Mouse (Mus musculus) midbrain, embryonic 11.5 days (tissue): ENCODE results near the gene Nrk. TPM values are rescaled to one million over a fixed set of nuclear protein-coding genes. Genes with fewer than 3 reads are reported as not detected.

ENCODE experiments used
- ATAC-seq: fragments of 200-750 bp; cut with Nextera tagmentation; 2 replicates; pipeline ENCODE4 v1.8.0; 2017; ENCODE audit warnings: moderate TSS enrichment, moderate library complexity; ENCODE audit not compliant: low FRiP score
- DNase-seq: peaks from one replicate; pipeline ENCODE4 v3.0.0; 2015; ENCODE audit warnings: low spot score; ENCODE audit errors: missing footprints
- H3K27ac ChIP-seq: fragments of 300-500 bp; sonication (generic); 2 replicates; pipeline ENCODE4 v1.5.1; 2014; ENCODE audit warnings: low read depth, low read length
- H3K27me3 ChIP-seq: fragments of 300-500 bp; sonication (generic); 2 replicates; pipeline ENCODE4 v1.6.1; 2014; ENCODE audit warnings: mild to moderate bottlenecking, low read length, moderate library complexity, mixed read lengths; ENCODE audit not compliant: control insufficient read depth, insufficient read depth
- H3K36me3 ChIP-seq: fragments of 300-500 bp; sonication (generic); 2 replicates; pipeline ENCODE4 v1.6.1; 2014; ENCODE audit warnings: mild to moderate bottlenecking, low read length, moderate library complexity, mixed read lengths; ENCODE audit not compliant: control insufficient read depth, insufficient read depth
- H3K4me1 ChIP-seq: fragments of 300-500 bp; sonication (generic); 2 replicates; pipeline ENCODE4 v1.6.1; 2014; ENCODE audit warnings: low read length; ENCODE audit not compliant: control insufficient read depth, insufficient read depth
- H3K4me2 ChIP-seq: fragments of 300-500 bp; sonication (generic); 2 replicates; pipeline ENCODE4 v1.6.1; 2014; ENCODE audit warnings: mild to moderate bottlenecking, moderate library complexity
- H3K4me3 ChIP-seq: fragments of 300-500 bp; sonication (generic); 2 replicates; pipeline ENCODE4 v1.5.1; 2014; ENCODE audit warnings: low read depth, low read length
- H3K9ac ChIP-seq: fragments of 300-500 bp; sonication (generic); 2 replicates; pipeline ENCODE4 v1.6.1; 2014; ENCODE audit warnings: low read length
- H3K9me3 ChIP-seq: fragments of 300-500 bp; sonication (generic); 2 replicates; pipeline ENCODE4 v1.6.1; 2016; ENCODE audit warnings: low read length; ENCODE audit not compliant: control insufficient read depth
- WGBS: fragments of 180-500 bp; shearing (Covaris S2); extraction: QIAGEN DNeasy Blood & Tissue Kit; methylation state at CpG from one replicate; pipeline ENCODE4 v1.1.7; 2014; 5-methylcytosine and 5-hydroxymethylcytosine counted together
- polyA plus RNA-seq: library from polyadenylated mRNA; unstranded; fragments of >200 nt; fragmentation: Nextera tagmentation; extraction: Ambion mirVana; gene quantifications from 2 replicates; pipeline ENCODE4 v1.2.1, GENCODE M21; 2014

Gene Nrk
- 1.3 and 1.6 TPM in 2 replicates for polyA plus RNA-seq

DNA sequence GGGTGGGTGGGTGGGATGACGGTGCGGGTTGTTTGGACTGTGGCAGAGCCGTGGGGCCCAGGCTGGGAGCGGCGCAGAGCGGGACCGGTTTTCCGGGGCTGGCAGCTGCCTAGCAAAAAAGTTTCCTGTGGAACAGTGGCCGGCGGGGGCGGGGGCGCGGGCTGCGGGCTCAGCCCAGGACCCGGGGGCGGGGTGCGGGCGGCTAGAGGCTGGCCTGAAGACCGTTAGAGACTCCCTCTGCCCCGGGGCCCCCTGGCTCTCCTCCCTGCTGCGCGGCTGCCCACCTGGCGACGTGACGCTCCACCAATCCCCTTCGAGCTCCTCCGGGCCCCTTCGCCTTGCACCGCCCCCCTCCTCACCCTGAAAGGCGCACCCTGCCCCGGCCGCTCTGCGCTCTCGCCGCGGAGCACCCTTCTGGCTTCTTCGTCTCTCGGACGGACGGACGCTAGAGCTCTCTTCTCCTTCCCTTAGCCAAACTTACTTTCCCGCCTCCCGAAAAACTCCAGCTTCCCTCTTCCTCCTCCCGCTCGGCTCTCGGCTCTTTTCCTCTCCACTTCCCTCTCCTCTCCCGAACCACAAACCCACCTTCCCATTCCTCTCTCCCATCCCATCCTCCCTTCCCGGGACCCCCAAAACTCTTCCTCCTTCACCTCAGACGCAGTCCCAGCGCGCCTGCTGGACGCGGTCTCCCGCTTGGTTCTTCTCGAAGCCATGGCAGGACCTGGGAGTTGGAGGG lies at the start of gene Nrk:
Gene Nrk, plus strand, starts transcription at position 390 of the 736 bp plus-strand sequence.
- no peaks in the 10 kb centered on the region for H3K36me3 ChIP-seq
- H3K4me3 ChIP-seq, result peak within 1 kb of the TSS; percentile 40
- DNase-seq (peak; percentile 91), ATAC-seq (peak; percentile 86)
- H3K9ac ChIP-seq, result 0 out of 2 replicates have a peak within 1 kb of the TSS, but pooled peaks have one; percentile 24
- H3K4me1 ChIP-seq, result no peaks in the 10 kb centered on the region
- 29% methylated on average over 36 of the region's 55 CpGs for WGBS
- no peak within 1 kb of the TSS for H3K27ac ChIP-seq
- peaks cover 20% of the 10 kb centered on the region for H3K27me3 ChIP-seq
- H3K9me3 ChIP-seq, result no peaks in the 10 kb centered on the region
- H3K4me2 ChIP-seq, result peak within 1 kb of the TSS; percentile 66

- H3K4me3 ChIP-seq, result peak overlapping the region; percentile 40
- peak overlapping the region; percentile 66 for H3K4me2 ChIP-seq
- DNase-seq, result peak; percentile 87
- WGBS, result 17% methylated on average over 8 of the region's 8 CpGs
- H3K27ac ChIP-seq, result no peak overlapping the region
- ATAC-seq, result no peak
- H3K36me3 ChIP-seq, result no peaks in the 10 kb centered on the region
- H3K27me3 ChIP-seq, result peaks cover 20% of the 10 kb centered on the region
- H3K9ac ChIP-seq, result no peak overlapping the region
- no peaks in the 10 kb centered on the region for H3K9me3 ChIP-seq
- H3K4me1 ChIP-seq, result no peaks in the 10 kb centered on the region
Observed at GRCm38 (mm10) chrX:138913366-138913765, 864 bp upstream of the Nrk start.

- Histone ChIP-seq H3K4me1 (no peaks in the 10 kb centered on the region), H3K27ac (no peak overlapping the region), H3K27me3 (peaks cover 20% of the 10 kb centered on the region), H3K9ac (no peak overlapping the region), H3K4me2 (peak overlapping the region; percentile 66), H3K4me3 (peak overlapping the region; percentile 40; the same call in 1 of the 2 replicates), H3K9me3 (no peaks in the 10 kb centered on the region), H3K36me3 (no peaks in the 10 kb centered on the region)
- ATAC-seq (peak; percentile 57), DNase-seq (no peak)
- WGBS, result 30% methylated on average over 12 of the region's 12 CpGs
Observed at GRCm38 (mm10) chrX:138914777-138915114, 516 bp downstream of the Nrk start.

DNA sequence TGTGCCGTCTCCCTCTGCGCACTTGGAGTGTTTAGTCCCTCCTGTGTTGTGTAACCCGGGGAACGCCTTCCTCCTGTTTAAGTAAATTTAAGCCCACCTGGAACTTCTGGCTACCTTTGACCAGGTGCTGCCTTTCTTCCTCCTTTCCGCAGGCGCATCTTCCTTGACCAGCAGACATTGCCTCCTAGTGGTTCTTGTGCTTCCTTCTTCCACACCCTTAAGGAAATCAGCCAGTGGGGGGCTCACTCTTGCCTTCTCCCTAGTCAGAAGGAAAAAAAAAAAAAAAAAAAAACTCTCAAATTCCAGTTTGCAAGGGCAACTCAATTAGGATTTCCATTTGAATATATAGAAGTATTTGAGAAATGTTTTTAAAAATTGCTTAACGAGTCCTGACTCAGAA lies 4.8 kb downstream of the Nrk start:
- Histone ChIP-seq H3K36me3 (no peaks in the 10 kb centered on the region), H3K9me3 (no peaks in the 10 kb centered on the region), H3K4me2 (no peak overlapping the region), H3K27ac (no peak overlapping the region), H3K4me1 (no peaks in the 10 kb centered on the region), H3K27me3 (peaks cover 8% of the 10 kb centered on the region), H3K9ac (no peak overlapping the region), H3K4me3 (no peak overlapping the region)
- WGBS, result 54% methylated on average over 7 of the region's 7 CpGs
- ATAC-seq (no peak), DNase-seq (no peak)

DNA sequence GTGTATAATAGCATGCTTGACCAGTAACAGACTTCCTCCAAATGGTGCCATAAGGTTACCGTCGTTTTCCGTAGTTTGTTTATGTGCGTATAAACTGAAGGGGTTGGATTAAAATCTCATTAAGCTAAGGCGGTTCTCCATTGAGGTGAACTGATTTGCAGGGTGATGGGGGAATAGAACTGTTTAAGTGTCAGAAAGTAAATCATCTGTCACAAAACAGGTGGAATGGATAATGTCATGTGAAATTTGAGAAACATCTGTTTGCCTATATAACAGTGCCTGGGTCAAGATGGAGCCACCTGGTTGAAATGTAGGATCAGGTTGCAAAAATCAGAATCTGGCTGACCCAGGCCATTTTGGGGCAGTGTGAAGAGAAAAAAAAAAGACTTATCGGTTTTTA lies 29.7 kb downstream of the Nrk start:
- H3K4me2 ChIP-seq, result no peak overlapping the region
- H3K4me3 ChIP-seq, result no peak overlapping the region
- no peak overlapping the region for H3K9ac ChIP-seq
- WGBS, result 87% methylated on average over 6 of the region's 6 CpGs
- no peaks in the 10 kb centered on the region for H3K9me3 ChIP-seq
- no peak overlapping the region for H3K27ac ChIP-seq
- no peak for DNase-seq
- no peak for ATAC-seq
- H3K36me3 ChIP-seq, result no peaks in the 10 kb centered on the region
- no peaks in the 10 kb centered on the region for H3K4me1 ChIP-seq
- H3K27me3 ChIP-seq, result no peaks in the 10 kb centered on the region

GRCm38 (mm10) chrX:138960713-138961112 lies 46.5 kb downstream of the Nrk start:
- DNase-seq (no peak), ATAC-seq (no peak)
- Histone ChIP-seq H3K4me1 (no peaks in the 10 kb centered on the region), H3K27me3 (no peaks in the 10 kb centered on the region), H3K9me3 (no peaks in the 10 kb centered on the region), H3K4me2 (no peak overlapping the region), H3K9ac (no peak overlapping the region), H3K36me3 (no peaks in the 10 kb centered on the region), H3K4me3 (no peak overlapping the region), H3K27ac (no peak overlapping the region)
- 71% methylated on average over 3 of the region's 3 CpGs for WGBS

DNA sequence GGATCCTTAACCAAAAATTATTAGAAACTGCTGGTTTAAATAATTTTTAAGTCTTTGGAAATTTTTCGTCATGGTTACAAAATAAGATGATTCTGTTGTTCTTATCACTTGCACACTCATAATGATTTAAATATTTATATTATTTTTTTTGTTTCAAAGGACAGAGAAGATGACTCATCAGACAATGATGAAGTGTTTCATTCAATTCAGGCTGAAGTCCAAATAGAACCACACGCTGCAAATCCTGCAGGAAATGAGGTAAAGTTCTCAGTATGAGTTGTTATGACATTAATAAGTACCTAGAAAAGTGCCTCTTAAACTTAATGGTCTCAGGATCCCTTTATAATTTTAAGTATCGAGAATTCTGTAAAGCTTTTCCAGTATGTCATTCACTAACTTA lies 64.3 kb downstream of the Nrk start:
- no peaks in the 10 kb centered on the region for H3K4me1 ChIP-seq
- H3K4me2 ChIP-seq, result no peak overlapping the region
- no peak overlapping the region for H3K4me3 ChIP-seq
- DNase-seq (no peak), ATAC-seq (no peak)
- no peaks in the 10 kb centered on the region for H3K9me3 ChIP-seq
- WGBS, result 77% methylated on average over 3 of the region's 3 CpGs
- H3K9ac ChIP-seq, result no peak overlapping the region
- H3K27ac ChIP-seq, result no peak overlapping the region
- H3K27me3 ChIP-seq, result no peaks in the 10 kb centered on the region
- no peaks in the 10 kb centered on the region for H3K36me3 ChIP-seq

DNA sequence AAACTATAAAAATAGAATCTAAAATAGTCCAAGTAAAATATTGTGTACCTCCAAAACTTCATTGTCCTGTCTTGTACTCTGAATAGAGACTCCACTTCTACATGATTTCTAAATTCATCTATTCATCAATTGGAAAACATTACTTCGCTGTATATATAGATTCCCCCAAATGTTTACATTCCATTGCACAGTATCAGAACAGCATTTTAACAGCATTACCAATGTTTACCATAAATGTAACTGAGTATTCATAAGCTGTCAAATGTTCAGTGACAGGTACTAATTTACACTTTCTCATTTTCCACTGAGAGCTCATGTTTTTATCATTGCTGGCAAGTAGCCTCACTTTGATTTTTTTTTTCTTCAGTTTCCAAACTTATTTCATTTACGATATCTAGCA lies 65.0 kb downstream of the Nrk start:
- Histone ChIP-seq H3K9me3 (no peaks in the 10 kb centered on the region), H3K4me1 (no peaks in the 10 kb centered on the region), H3K9ac (no peak overlapping the region), H3K27me3 (no peaks in the 10 kb centered on the region), H3K36me3 (no peaks in the 10 kb centered on the region), H3K4me2 (no peak overlapping the region), H3K4me3 (no peak overlapping the region), H3K27ac (no peak overlapping the region)
- WGBS, result 90% methylated on average over 2 of the region's 2 CpGs
- no peak for DNase-seq
- no peak for ATAC-seq

GRCm38 (mm10) chrX:139014524-139014923 lies 100.3 kb downstream of the Nrk start:
- no peak overlapping the region for H3K4me3 ChIP-seq
- no peaks in the 10 kb centered on the region for H3K27me3 ChIP-seq
- WGBS, result 53% methylated on average over 3 of the region's 3 CpGs
- H3K27ac ChIP-seq, result no peak overlapping the region
- H3K9ac ChIP-seq, result no peak overlapping the region
- H3K36me3 ChIP-seq, result no peaks in the 10 kb centered on the region
- H3K4me1 ChIP-seq, result no peaks in the 10 kb centered on the region
- DNase-seq (no peak), ATAC-seq (no peak)
- H3K4me2 ChIP-seq, result no peak overlapping the region
- H3K9me3 ChIP-seq, result no peaks in the 10 kb centered on the region
